Mouse (Mus musculus) heart, postnatal 0 days (tissue): Measurements from ENCODE around the gene Camkmt.

ENCODE experiments used
- CTCF ChIP-seq: IDR thresholded peaks from 2 replicates; pipeline ENCODE4 v1.5.1; 2016; ENCODE audit warnings: antibody characterized with exemption, control low read depth, low read depth
- EP300 ChIP-seq: IDR thresholded peaks from 2 replicates; pipeline ENCODE4 v1.6.1; 2016; ENCODE audit warnings: antibody characterized with exemption, low read depth

GRCm38 (mm10) chr17:85091762-85092161 is 1.4 kb downstream of the Camkmt start:
- TF ChIP-seq CTCF (no peak), EP300 (no peak)
